Mouse (Mus musculus): ENCODE measurements around the gene Sult3a1.
"Not testable (repeated sequence)": the region's sequence is repeated elsewhere in the genome, so short reads cannot be mapped to it uniquely, and the experiment has no call there.

Sult3a1 gene

GRCm38 (mm10) chr10:33857421-33857820 lies at the start of gene Sult3a1:
Sult3a1 (plus strand) TSS chr10:33857721.
- no peak for DNase-seq (ENCODE audit: low read depth)

GRCm38 (mm10) chr10:33811807-33812206 lies 45.7 kb upstream of the Sult3a1 start:
- no peak for DNase-seq (ENCODE audit: low read depth)

- no peak for DNase-seq (ENCODE audit: low read depth)
Observed at GRCm38 (mm10) chr10:33814266-33814665, 43.3 kb upstream of the Sult3a1 start.

- DNase-seq (ENCODE audit: low read depth): no peak
Observed at GRCm38 (mm10) chr10:33816923-33817322, 40.6 kb upstream of the Sult3a1 start.

- no peak for DNase-seq (ENCODE audit: low read depth)
Observed at GRCm38 (mm10) chr10:33820892-33821291, 36.6 kb upstream of the Sult3a1 start.

GRCm38 (mm10) chr10:33865994-33866393 lies 8.5 kb downstream of the Sult3a1 start:
- no peak for DNase-seq (ENCODE audit: low read depth)

- no peak for DNase-seq (ENCODE audit: low read depth)
Observed at GRCm38 (mm10) chr10:33870441-33870840, 12.9 kb downstream of the Sult3a1 start.

DNA sequence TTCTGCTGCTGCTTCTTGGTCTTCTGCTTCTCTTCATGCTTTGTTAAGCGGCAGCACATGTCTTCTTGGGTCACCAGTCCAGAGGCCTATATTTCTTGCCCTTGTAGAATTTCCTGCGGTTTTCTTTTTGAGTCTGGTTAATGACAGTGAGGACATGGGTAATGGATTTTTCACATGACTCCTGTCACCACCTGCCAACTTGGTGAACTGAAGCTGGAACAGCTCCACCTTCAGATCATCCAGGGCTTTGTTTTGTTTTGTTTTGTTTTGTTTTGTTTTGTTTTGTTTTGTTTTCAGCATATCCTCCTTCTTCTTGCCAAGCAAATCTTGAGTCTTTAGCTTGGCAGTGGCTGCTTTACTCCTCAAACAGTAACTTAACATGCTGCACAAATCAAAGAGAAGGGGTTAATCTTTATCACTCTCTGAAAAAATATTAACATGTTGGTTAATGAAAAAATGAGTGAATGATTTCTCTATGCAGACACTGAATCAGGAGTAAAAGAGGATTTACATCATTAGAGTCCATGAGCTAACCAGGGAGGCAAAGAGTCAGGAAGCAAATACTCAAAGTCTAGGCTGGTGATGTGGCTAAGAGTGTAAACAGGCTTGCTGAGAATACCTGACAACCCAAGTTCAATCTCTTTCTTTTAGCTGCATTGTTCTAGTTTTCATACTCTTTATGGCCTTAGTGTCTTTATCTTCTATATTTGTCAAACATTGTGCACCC lies 15.3 kb downstream of the Sult3a1 start:
- DNase-seq (ENCODE audit: low read depth): no peak

GRCm38 (mm10) chr10:33882411-33882810 lies 24.9 kb downstream of the Sult3a1 start:
- not testable (repeated sequence) for DNase-seq (ENCODE audit: low read depth)

- DNase-seq (ENCODE audit: low read depth): not testable (repeated sequence)
Observed at GRCm38 (mm10) chr10:33901520-33901919, 44.0 kb downstream of the Sult3a1 start.

DNA sequence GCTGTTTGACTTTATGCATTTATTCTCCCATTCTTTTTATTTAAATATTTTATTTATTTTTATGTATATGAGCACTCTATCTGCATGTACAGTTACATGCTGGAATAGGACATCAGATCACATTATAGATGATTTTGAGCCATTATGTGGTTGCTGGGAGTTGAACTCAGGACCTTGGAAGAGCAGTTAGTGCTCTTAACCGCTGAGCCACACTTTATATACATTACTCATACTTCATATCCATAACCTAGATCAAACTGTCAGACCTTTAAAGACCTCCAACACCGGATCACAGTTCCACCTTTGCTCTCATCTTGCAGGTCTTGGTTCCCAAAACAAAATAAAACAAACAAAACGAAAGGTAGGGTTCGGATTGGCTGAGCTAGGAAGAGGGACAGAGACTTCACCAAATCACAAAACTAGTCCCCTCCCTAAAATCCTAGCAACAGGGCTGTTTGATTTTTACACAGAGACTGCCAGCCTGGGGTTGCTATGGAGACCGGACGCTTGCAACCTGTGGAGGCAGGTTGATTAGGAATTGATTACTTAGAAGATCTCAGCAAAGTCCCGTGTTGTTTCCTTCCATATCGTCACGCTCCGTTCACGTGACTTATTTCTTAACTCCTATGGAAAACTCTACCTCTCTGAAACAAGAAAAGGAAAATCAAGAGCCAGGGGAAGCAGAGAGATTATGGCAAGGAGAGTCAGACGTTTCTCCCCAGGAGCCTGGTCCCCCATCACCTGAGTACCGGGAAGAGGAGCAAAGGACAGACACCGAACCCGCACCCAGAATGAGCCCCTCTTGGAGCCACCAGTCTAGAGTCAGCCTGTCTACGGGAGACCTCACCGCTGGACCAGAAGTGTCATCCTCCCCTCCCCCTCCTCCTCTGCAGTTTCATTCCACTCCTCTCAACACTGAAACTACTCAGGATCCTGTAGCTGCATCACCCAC lies 47.3 kb downstream of the Sult3a1 start, which contains the start of gene Rsph4a:
Rsph4a (plus strand) TSS at position 582 of the 952 bp plus-strand sequence.
- peak; percentile 26 for DNase-seq (ENCODE audit: low read depth)

DNA sequence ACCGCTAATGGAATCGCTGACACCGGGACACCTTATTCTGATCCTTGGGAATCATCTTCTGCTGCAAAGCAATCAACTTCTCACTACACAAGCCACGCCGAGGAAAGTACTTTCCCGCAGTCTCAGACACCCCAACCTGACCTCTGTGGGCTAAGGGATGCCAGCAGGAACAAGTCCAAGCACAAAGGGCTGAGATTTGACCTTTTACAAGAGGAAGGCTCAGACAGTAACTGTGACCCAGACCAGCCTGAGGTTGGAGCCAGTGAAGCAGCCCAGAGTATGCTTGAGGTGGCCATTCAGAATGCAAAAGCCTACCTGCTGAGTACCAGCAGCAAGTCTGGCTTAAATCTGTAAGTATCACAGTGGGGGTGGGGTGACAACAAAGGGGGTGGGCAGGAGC lies 48.0 kb downstream of the Sult3a1 start:
- DNase-seq (ENCODE audit: low read depth): no peak
